In genomic region chr10:80356001-80356682, GRCm38 (mm10) we compare ENCODE assay signal across 8 mouse cellular contexts. TPM values are rescaled to one million over a fixed set of nuclear protein-coding genes. Genes with fewer than 3 reads are reported as not detected.
DNase-seq lines count a peak whose midpoint lies in the region; ATAC-seq and TF ChIP-seq lines count a peak whose summit lies in the region.
"Had no signal": no experiment of that assay in that cellular context is flagged by ENCODE, and none has a peak within 500 bp of the region (broad histone marks: within the 10 kb centered on the region; RNA-seq: fewer than 3 reads in every experiment).

Plk5 (plus strand) TSS chr10:80356459.

- TF ChIP-seq POLR2A in cortical plate, adult 2 months (IDR thresholded peaks at IDR 0.05; ENCODE audit: extremely low read depth, insufficient read depth, low read length), result no peak
- TF ChIP-seq POLR2A in olfactory bulb, adult 2 months (IDR thresholded peaks at IDR 0.05; ENCODE audit: insufficient read depth, low read depth, low read length), result 0 out of 2 replicates have a peak, but pooled peaks have one; percentile 10

- 3% methylated on average over 52 of the region's 53 CpGs for WGBS in liver, embryonic 12.5 days (ENCODE audit: insufficient replicate concordance)
- 1% methylated on average over 46 of the region's 53 CpGs for WGBS in hindbrain, embryonic 14.5 days
- 2% methylated on average over 53 of the region's 53 CpGs for WGBS in olfactory bulb, adult 2 months

- peaks cover 100% of the 10 kb centered on the region for H3K27me3 ChIP-seq in liver, embryonic 12.5 days (replicated peaks)
- H3K27me3 ChIP-seq in hindbrain, embryonic 14.5 days (ENCODE audit: control insufficient read depth, insufficient read depth, low read length), result peaks cover 84% of the 10 kb centered on the region

- H3K4me3 ChIP-seq in liver, embryonic 12.5 days, result peak within 1 kb of the TSS; percentile 16
- H3K4me3 ChIP-seq in cortical plate, adult 2 months (ENCODE audit: insufficient read depth, low read length), result peak within 1 kb of the TSS; percentile 48
- peak within 1 kb of the TSS; percentile 36 for H3K4me3 ChIP-seq in hindbrain, embryonic 14.5 days (replicated peaks; ENCODE audit: low read length)
- peak within 1 kb of the TSS; percentile 46 for H3K4me3 ChIP-seq in olfactory bulb, adult 2 months (ENCODE audit: insufficient read depth, low read depth, low read length)
- H3K4me3 ChIP-seq: myocyte had no signal

- no peak for ATAC-seq in liver, embryonic 12.5 days
- ATAC-seq in hindbrain, embryonic 14.5 days (ENCODE audit: low FRiP score), result no peak

- no peak within 1 kb of the TSS for H3K27ac ChIP-seq in liver, embryonic 12.5 days
- H3K27ac ChIP-seq in cortical plate, adult 2 months (ENCODE audit: insufficient read depth, low read length), result no peak within 1 kb of the TSS
- H3K27ac ChIP-seq in hindbrain, embryonic 14.5 days, result no peak within 1 kb of the TSS
- no peak within 1 kb of the TSS for H3K27ac ChIP-seq in olfactory bulb, adult 2 months (ENCODE audit: insufficient read depth, low read depth, low read length)

- peaks cover 32% of the 10 kb centered on the region; the same call in 1 of the 2 replicates for H3K4me1 ChIP-seq in liver, embryonic 12.5 days
- no peaks in the 10 kb centered on the region for H3K4me1 ChIP-seq in cortical plate, adult 2 months (ENCODE audit: control insufficient read depth, insufficient read depth, low read length)
- H3K4me1 ChIP-seq in hindbrain, embryonic 14.5 days (replicated peaks; ENCODE audit: control insufficient read depth, insufficient read depth, low read length), result no peaks in the 10 kb centered on the region; the same call in 1 of the 2 replicates
- H3K4me1 ChIP-seq in olfactory bulb, adult 2 months (ENCODE audit: control insufficient read depth, insufficient read depth, low read length), result peaks cover 28% of the 10 kb centered on the region

- no peaks in the 10 kb centered on the region for H3K9me3 ChIP-seq in liver, embryonic 12.5 days (replicated peaks)
- H3K9me3 ChIP-seq in hindbrain, embryonic 14.5 days (ENCODE audit: control insufficient read depth, low read length), result no peaks in the 10 kb centered on the region

- H3K4me2 ChIP-seq in liver, embryonic 12.5 days, result peak within 1 kb of the TSS; percentile 46
- H3K4me2 ChIP-seq in hindbrain, embryonic 14.5 days (replicated peaks), result peak within 1 kb of the TSS; percentile 54

- DNase-seq in liver (no peak), MN1 (ENCODE audit: low spot score) (no peak)
- no peak for DNase-seq in hindbrain, embryonic 14.5 days (ENCODE audit: low spot score)
- DNase-seq in adrenal gland, postnatal 25 days, result no peak

- no peak for TF ChIP-seq CTCF in cortical plate, adult 2 months (IDR thresholded peaks at IDR 0.05; ENCODE audit: extremely low read depth, insufficient read depth, low read length)
- no peak for TF ChIP-seq CTCF in olfactory bulb, adult 2 months (IDR thresholded peaks at IDR 0.05; ENCODE audit: insufficient read depth, low read depth, low read length)

- no peak within 1 kb of the TSS for H3K9ac ChIP-seq in liver, embryonic 12.5 days
- peak within 1 kb of the TSS; percentile 25; the same call in 1 of the 2 replicates for H3K9ac ChIP-seq in hindbrain, embryonic 14.5 days

- no peaks in the 10 kb centered on the region for H3K36me3 ChIP-seq in liver, embryonic 12.5 days
- no peaks in the 10 kb centered on the region for H3K36me3 ChIP-seq in hindbrain, embryonic 14.5 days (replicated peaks; ENCODE audit: control insufficient read depth, insufficient read depth)

RNA-seq across cellular contexts. Expression of gene Plk5, which starts in this region (rescaled TPM):
- 0.06 and 0.10 TPM in 2 replicates for polyA plus RNA-seq in liver, embryonic 12.5 days (2016; fragmentation: Nextera tagmentation; extraction: Ambion mirVana)
- polyA plus RNA-seq in cortical plate, adult 2 months (2012; rRNA removed), result 36.3 and 40.3 TPM in 2 replicates
- 3.6 and 4.1 TPM in 2 replicates for polyA plus RNA-seq in hindbrain, embryonic 14.5 days (2014; fragmentation: Nextera tagmentation; extraction: Ambion mirVana)
- not detected in 2 replicates for polyA plus RNA-seq in olfactory bulb, adult 2 months (2012; ENCODE audit: insufficient read depth, insufficient read length, low replicate concordance, missing spikeins)
- total RNA-seq in adrenal gland, postnatal 25 days (2021), result 0.15 TPM in 1 of 2 replicates, not detected in the other
